Mouse (Mus musculus) liver, embryonic 14 days (tissue): ENCODE measurements around the gene Flg2. TPM values are rescaled to one million over a fixed set of nuclear protein-coding genes. Genes with fewer than 3 reads are reported as not detected.

Experiments used
- polyA plus RNA-seq: library from polyadenylated mRNA; depleted of rRNA; stranded (reverse); fragments of >200 nt; gene quantifications from 2 replicates; pipeline ENCODE4 v1.2.3, GENCODE M21; 2012; rRNA removed

Gene Flg2
- not detected in 2 replicates for polyA plus RNA-seq

GRCm38 (mm10) chr3:93196978-93197377, at the start of gene Flg2:
Gene Flg2, plus strand, starts transcription at chr3:93197278.

Other genes starting within 250 kb of the Flg2 start
- gene Lce3d, start 239.9 kb upstream of the Flg2 start, polyA plus RNA-seq: not detected in 2 replicates
- gene Lce3e, start 230.2 kb upstream of the Flg2 start, polyA plus RNA-seq: not detected in 2 replicates
- gene Lce3f, start 205.1 kb upstream of the Flg2 start, polyA plus RNA-seq: not detected in 2 replicates
- gene Crct1, start 181.6 kb upstream of the Flg2 start, polyA plus RNA-seq: 0.05 TPM in 1 of 2 replicates, not detected in the other
- not detected in 2 replicates for gene Lce1m, start 178.2 kb upstream of the Flg2 start, polyA plus RNA-seq
- not detected in 2 replicates for gene Gm4858, start 128.5 kb upstream of the Flg2 start, polyA plus RNA-seq
- not detected in 2 replicates for gene Crnn, start 52.5 kb upstream of the Flg2 start, polyA plus RNA-seq
- not detected in 2 replicates for gene Flg, start 76.2 kb downstream of the Flg2 start, polyA plus RNA-seq
- not detected in 2 replicates for gene Hrnr, start 122.5 kb downstream of the Flg2 start, polyA plus RNA-seq
- 0.01 TPM in 2 replicates for gene Rptn, start 196.4 kb downstream of the Flg2 start, polyA plus RNA-seq
- gene Tchh, start 245.1 kb downstream of the Flg2 start, polyA plus RNA-seq: 0.03 and 0.05 TPM in 2 replicates